Mouse (Mus musculus) megakaryocyte, embryonic 14.5 days (primary cell): ENCODE results near the gene Fgfr2.

ENCODE experiments used
- FLI1 ChIP-seq: IDR thresholded peaks from 2 replicates; pipeline ENCODE4 v1.6.1; 2012; ENCODE audit warnings: low read length, inconsistent platforms, mixed read lengths
- GATA1 ChIP-seq: IDR thresholded peaks from 3 replicates; pipeline ENCODE4 v1.6.1; 2012; ENCODE audit warnings: mixed read lengths, low read length, inconsistent platforms, borderline replicate concordance

DNA sequence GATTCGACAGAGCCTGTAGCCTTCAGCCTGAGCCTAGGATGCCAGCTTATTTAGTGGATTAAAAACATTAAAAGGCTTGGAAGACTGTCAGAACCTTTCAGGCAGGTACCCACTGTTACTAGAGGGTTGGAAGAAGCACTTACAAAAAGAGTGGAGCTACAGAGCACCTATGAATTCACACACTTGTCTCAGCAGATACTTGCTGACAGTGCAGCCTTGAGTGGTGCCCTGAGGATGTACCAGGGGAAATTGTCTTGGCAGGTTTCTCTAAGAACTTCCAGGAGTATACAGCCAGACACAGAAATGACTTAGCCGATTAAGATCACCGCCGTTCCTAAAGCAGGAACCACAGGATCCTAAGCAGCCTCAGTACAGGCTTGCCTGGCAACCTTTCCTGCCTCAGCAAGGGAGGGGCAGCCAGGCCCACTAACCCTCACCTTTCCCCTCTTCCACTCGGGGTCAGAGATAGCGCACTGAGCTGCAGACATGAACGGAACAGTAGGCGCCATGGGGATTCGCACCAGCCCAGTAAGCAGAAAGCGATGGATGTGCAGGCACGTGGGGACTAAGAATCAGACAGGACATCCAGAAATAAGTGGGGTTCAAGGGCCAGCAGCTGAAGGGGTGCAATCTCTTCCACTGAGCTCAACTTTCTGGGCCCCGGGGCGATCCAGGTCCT is 39.1 kb downstream of the Fgfr2 start:
- TF ChIP-seq GATA1 (no peak), FLI1 (no peak)
